Mouse (Mus musculus) cerebellum, postnatal 25 days (tissue): ENCODE data around the gene Rnf213.

Experiments used
- DNase-seq, 2 experiments: peaks; one replicate each; pipeline ENCODE4 v3.0.0; 2021; ENCODE audit warnings: mixed read lengths in 2 of 2

Rnf213 gene

GRCm38 (mm10) chr11:119390271-119391231 is 2.3 kb upstream of the Rnf213 start:
- peak; percentile 48 to 49 for DNase-seq

- DNase-seq, result no peak
Measured at GRCm38 (mm10) chr11:119391386-119392000, 1.4 kb upstream of the Rnf213 start.

- peak in 1 of 2 experiments; percentile 34 for DNase-seq
Measured at GRCm38 (mm10) chr11:119392001-119392614, 792 bp upstream of the Rnf213 start.

- DNase-seq, result no peak
Measured at GRCm38 (mm10) chr11:119393483-119393804, 544 bp downstream of the Rnf213 start.

- DNase-seq, result no peak
Measured at GRCm38 (mm10) chr11:119394210-119394609, 1.3 kb downstream of the Rnf213 start.

- DNase-seq, result no peak
Measured at GRCm38 (mm10) chr11:119395394-119395793, 2.5 kb downstream of the Rnf213 start.

- no peak for DNase-seq
Measured at GRCm38 (mm10) chr11:119395931-119396330, 3.0 kb downstream of the Rnf213 start.

- no peak for DNase-seq
Measured at GRCm38 (mm10) chr11:119396461-119396860, 3.6 kb downstream of the Rnf213 start.

- no peak for DNase-seq
Measured at GRCm38 (mm10) chr11:119402501-119403160, 9.7 kb downstream of the Rnf213 start.

GRCm38 (mm10) chr11:119404627-119405026 is 11.7 kb downstream of the Rnf213 start:
- no peak for DNase-seq

GRCm38 (mm10) chr11:119407381-119407780 is 14.5 kb downstream of the Rnf213 start:
- DNase-seq, result no peak

- DNase-seq, result no peak
Measured at GRCm38 (mm10) chr11:119407977-119408376, 15.1 kb downstream of the Rnf213 start.

GRCm38 (mm10) chr11:119419327-119420118 is 26.6 kb downstream of the Rnf213 start:
- DNase-seq, result no peak

GRCm38 (mm10) chr11:119420426-119420825 is 27.5 kb downstream of the Rnf213 start:
- no peak for DNase-seq

GRCm38 (mm10) chr11:119427431-119427830 is 34.5 kb downstream of the Rnf213 start:
- DNase-seq, result no peak

GRCm38 (mm10) chr11:119427986-119428385 is 35.1 kb downstream of the Rnf213 start:
- no peak for DNase-seq

- peak in 1 of 2 experiments; percentile 56 for DNase-seq
Measured at GRCm38 (mm10) chr11:119428649-119429136, 35.8 kb downstream of the Rnf213 start.

- DNase-seq, result no peak
Measured at GRCm38 (mm10) chr11:119431516-119431915, 38.6 kb downstream of the Rnf213 start.

- DNase-seq, result peak; percentile 43 to 63
Measured at GRCm38 (mm10) chr11:119432706-119433105, 39.8 kb downstream of the Rnf213 start.

GRCm38 (mm10) chr11:119434316-119434715 is 41.4 kb downstream of the Rnf213 start:
- DNase-seq, result no peak

- peak; percentile 24 to 41 for DNase-seq
Measured at GRCm38 (mm10) chr11:119435880-119436872, 43.3 kb downstream of the Rnf213 start.
